ENCODE assay signal across 8 mouse cellular contexts in genomic region chr10:26139100-26140093, GRCm38 (mm10).
DNase-seq lines count a peak whose midpoint lies in the region; ATAC-seq and TF ChIP-seq lines count a peak whose summit lies in the region.

No protein-coding gene starts in this region.

- peak; percentile 4 to 60 for DNase-seq in heart, adult 18-20 months
- DNase-seq in adrenal gland, adult 18-20 months (ENCODE audit: low spot score in 2 of 2), result peak; percentile 32 to 53
- peak; percentile 39 to 66 for DNase-seq in heart, postnatal 10 days
- DNase-seq in layer of hippocampus, adult 2 months (ENCODE audit: low spot score in 2 of 2), result peak; percentile 68 to 72
- peak; percentile 47 for DNase-seq in lung, postnatal 10 days
- peak; percentile 48 for DNase-seq in right cerebral cortex, adult 18-20 months

- no peak for ATAC-seq in heart, embryonic 12.5 days (ENCODE audit: insufficient number of reproducible peaks, low FRiP score)

- no peaks in the 10 kb centered on the region for H3K9me3 ChIP-seq in heart, embryonic 12.5 days (replicated peaks)

- intact Hi-C loops in heart, postnatal 10 days (cut with DNase I), result loop anchor here (1.0 to 5.0 kb wide), 3 partner anchors 458 to 872 kb away; partner anchors contain the start of gene Smlr1

- no peak overlapping the region for H3K4me3 ChIP-seq in heart, embryonic 12.5 days
- H3K4me3 ChIP-seq in cortical plate, adult 2 months (ENCODE audit: insufficient read depth, low read length), result no peak overlapping the region
- no peak overlapping the region for H3K4me3 ChIP-seq in layer of hippocampus, adult 2 months

- H3K27ac ChIP-seq in heart, embryonic 12.5 days (ENCODE audit: poor library complexity, severe bottlenecking), result no peak overlapping the region
- H3K27ac ChIP-seq in cortical plate, adult 2 months (ENCODE audit: insufficient read depth, low read length), result no peak overlapping the region
- no peak overlapping the region for H3K27ac ChIP-seq in layer of hippocampus, adult 2 months

- H3K27me3 ChIP-seq in heart, embryonic 12.5 days (replicated peaks), result no peaks in the 10 kb centered on the region

- no peak for TF ChIP-seq POLR2A in cortical plate, adult 2 months (IDR thresholded peaks at IDR 0.05; ENCODE audit: extremely low read depth, insufficient read depth, low read length)

- H3K4me2 ChIP-seq in heart, embryonic 12.5 days, result no peak overlapping the region

- 35% methylated on average over 12 of the region's 12 CpGs for WGBS in heart, embryonic 12.5 days

- H3K36me3 ChIP-seq in heart, embryonic 12.5 days, result no peaks in the 10 kb centered on the region

- H3K4me1 ChIP-seq in heart, embryonic 12.5 days (replicated peaks), result no peaks in the 10 kb centered on the region
- H3K4me1 ChIP-seq in cortical plate, adult 2 months (ENCODE audit: control insufficient read depth, insufficient read depth, low read length), result no peaks in the 10 kb centered on the region

- H3K9ac ChIP-seq in heart, embryonic 12.5 days, result no peak overlapping the region

- peak; percentile 82 for TF ChIP-seq CTCF in cortical plate, adult 2 months (IDR thresholded peaks at IDR 0.05; ENCODE audit: extremely low read depth, insufficient read depth, low read length)
- TF ChIP-seq CTCF in layer of hippocampus, adult 2 months (conservative IDR thresholded peaks at IDR 0.05), result peak; percentile 95
